Mouse (Mus musculus): ENCODE results near the gene Limk2. TPM values are rescaled to one million over a fixed set of nuclear protein-coding genes. Genes with fewer than 3 reads are reported as not detected.
A peak's percentile ranks its signal among the peaks of the same experiment; 100 is the strongest.

Limk2 gene
- 15.2 and 29.8 TPM in 2 replicates for total RNA-seq (2014; fragmentation: Nextera tagmentation)
- total RNA-seq (2017), result 12.1 and 24.2 TPM in 2 replicates

GRCm38 (mm10) chr11:3408997-3409732 is at the start of gene Limk2:
TSS of gene Limk2 (minus strand) at chr11:3409189.
- peak; percentile 98 for ATAC-seq (replicated peaks; ENCODE audit: poor library complexity, severe bottlenecking)

GRCm38 (mm10) chr11:3458428-3459104 is 49.6 kb upstream of the Limk2 start:
- no peak for ATAC-seq (replicated peaks; ENCODE audit: poor library complexity, severe bottlenecking)

GRCm38 (mm10) chr11:3456354-3456753 is 47.4 kb upstream of the Limk2 start:
- peak; percentile 39 for ATAC-seq (replicated peaks; ENCODE audit: poor library complexity, severe bottlenecking)

GRCm38 (mm10) chr11:3454506-3454905 is 45.5 kb upstream of the Limk2 start:
- no peak for ATAC-seq (replicated peaks; ENCODE audit: poor library complexity, severe bottlenecking)

- no peak for ATAC-seq (replicated peaks; ENCODE audit: poor library complexity, severe bottlenecking)
These were observed 44.5 kb upstream of the Limk2 start for GRCm38 (mm10) chr11:3453467-3453866.

- ATAC-seq (replicated peaks; ENCODE audit: poor library complexity, severe bottlenecking), result no peak
These were observed 43.8 kb upstream of the Limk2 start for GRCm38 (mm10) chr11:3452769-3453168.

- ATAC-seq (replicated peaks; ENCODE audit: poor library complexity, severe bottlenecking), result peak; percentile 91
These were observed 43.2 kb upstream of the Limk2 start, which contains the start of gene Rnf185 for GRCm38 (mm10) chr11:3452167-3452639. TSS of gene Rnf185 (minus strand) at chr11:3452363.

GRCm38 (mm10) chr11:3451701-3452163 is 42.7 kb upstream of the Limk2 start:
- ATAC-seq (replicated peaks; ENCODE audit: poor library complexity, severe bottlenecking), result peak; percentile 49

- no peak for ATAC-seq (replicated peaks; ENCODE audit: poor library complexity, severe bottlenecking)
These were observed 35.9 kb upstream of the Limk2 start for GRCm38 (mm10) chr11:3444875-3445274.

GRCm38 (mm10) chr11:3443091-3443490 is 34.1 kb upstream of the Limk2 start:
- no peak for ATAC-seq (replicated peaks; ENCODE audit: poor library complexity, severe bottlenecking)

GRCm38 (mm10) chr11:3442677-3443076 is 33.7 kb upstream of the Limk2 start:
- ATAC-seq (replicated peaks; ENCODE audit: poor library complexity, severe bottlenecking), result no peak

GRCm38 (mm10) chr11:3441696-3442443 is 32.9 kb upstream of the Limk2 start:
- ATAC-seq (replicated peaks; ENCODE audit: poor library complexity, severe bottlenecking), result no peak

GRCm38 (mm10) chr11:3437621-3438020 is 28.6 kb upstream of the Limk2 start:
- no peak for ATAC-seq (replicated peaks; ENCODE audit: poor library complexity, severe bottlenecking)

- no peak for ATAC-seq (replicated peaks; ENCODE audit: poor library complexity, severe bottlenecking)
These were observed 24.8 kb upstream of the Limk2 start for GRCm38 (mm10) chr11:3433809-3434208.

- no peak for ATAC-seq (replicated peaks; ENCODE audit: poor library complexity, severe bottlenecking)
These were observed 23.1 kb upstream of the Limk2 start for GRCm38 (mm10) chr11:3431976-3432603.

GRCm38 (mm10) chr11:3431515-3431914 is 22.5 kb upstream of the Limk2 start:
- ATAC-seq (replicated peaks; ENCODE audit: poor library complexity, severe bottlenecking), result no peak

GRCm38 (mm10) chr11:3428632-3429031 is 19.6 kb upstream of the Limk2 start:
- ATAC-seq (replicated peaks; ENCODE audit: poor library complexity, severe bottlenecking), result no peak

GRCm38 (mm10) chr11:3427697-3428230 is 18.8 kb upstream of the Limk2 start:
- ATAC-seq (replicated peaks; ENCODE audit: poor library complexity, severe bottlenecking), result no peak

GRCm38 (mm10) chr11:3422242-3422641 is 13.3 kb upstream of the Limk2 start:
- no peak for ATAC-seq (replicated peaks; ENCODE audit: poor library complexity, severe bottlenecking)

GRCm38 (mm10) chr11:3418741-3419140 is 9.8 kb upstream of the Limk2 start:
- no peak for ATAC-seq (replicated peaks; ENCODE audit: poor library complexity, severe bottlenecking)
